Mouse (Mus musculus) lung, embryonic 16.5 days (tissue): Measurements from ENCODE around the gene Cdc20b. TPM values are rescaled to one million over a fixed set of nuclear protein-coding genes. Genes with fewer than 3 reads are reported as not detected.
"Not testable (repeated sequence)": the region's sequence is repeated elsewhere in the genome, so short reads cannot be mapped to it uniquely, and the experiment has no call there.

ENCODE experiments used
- ATAC-seq: fragments of 200-750 bp; cut with Nextera tagmentation; 2 replicates; pipeline ENCODE4 v1.8.0; 2017; ENCODE audit warnings: low read depth, mild to moderate bottlenecking, moderate library complexity
- H3K27ac ChIP-seq: fragments of 300-500 bp; sonication (generic); 2 replicates; pipeline ENCODE4 v1.5.1; 2014; ENCODE audit warnings: mild to moderate bottlenecking, control low read depth, low read length
- H3K27me3 ChIP-seq: fragments of 300-500 bp; sonication (generic); 2 replicates; pipeline ENCODE4 v1.6.1; 2014; ENCODE audit warnings: low read depth, low read length, mixed read lengths; ENCODE audit not compliant: control insufficient read depth, insufficient read depth
- H3K36me3 ChIP-seq: fragments of 300-500 bp; sonication (generic); 2 replicates; pipeline ENCODE4 v1.6.1; 2014; ENCODE audit warnings: low read length; ENCODE audit not compliant: control insufficient read depth, insufficient read depth
- H3K4me1 ChIP-seq: fragments of 300-500 bp; sonication (generic); replicated peaks from 2 replicates; pipeline ENCODE4 v1.6.1; 2014; ENCODE audit warnings: low read length, mixed read lengths; ENCODE audit not compliant: control insufficient read depth, insufficient read depth
- H3K4me2 ChIP-seq: fragments of 300-500 bp; sonication (generic); 2 replicates; pipeline ENCODE4 v1.6.1; 2014; ENCODE audit warnings: low read depth, low read length, control low read depth
- H3K4me3 ChIP-seq: fragments of 300-500 bp; sonication (generic); 2 replicates; pipeline ENCODE4 v1.5.1; 2014; ENCODE audit warnings: mild to moderate bottlenecking, low read length, control low read depth
- H3K9ac ChIP-seq: fragments of 300-500 bp; sonication (generic); 2 replicates; pipeline ENCODE4 v1.6.1; 2014; ENCODE audit warnings: low read length, control low read depth
- H3K9me3 ChIP-seq: fragments of 300-500 bp; sonication (generic); 2 replicates; pipeline ENCODE4 v1.6.1; 2016; ENCODE audit warnings: low read length; ENCODE audit not compliant: control insufficient read depth
- WGBS: fragments of 180-500 bp; shearing (Covaris S2); extraction: QIAGEN DNeasy Blood & Tissue Kit; methylation state at CpG from one replicate; pipeline ENCODE4 v1.1.7; 2014; 5-methylcytosine and 5-hydroxymethylcytosine counted together
- polyA plus RNA-seq: library from polyadenylated mRNA; unstranded; fragments of >200 nt; fragmentation: Nextera tagmentation; extraction: Ambion mirVana; gene quantifications from 2 replicates; pipeline ENCODE4 v1.2.1, GENCODE M21; 2015

Gene Cdc20b
- polyA plus RNA-seq, 1 experiment from 2014 or later: 4.6 TPM

DNA sequence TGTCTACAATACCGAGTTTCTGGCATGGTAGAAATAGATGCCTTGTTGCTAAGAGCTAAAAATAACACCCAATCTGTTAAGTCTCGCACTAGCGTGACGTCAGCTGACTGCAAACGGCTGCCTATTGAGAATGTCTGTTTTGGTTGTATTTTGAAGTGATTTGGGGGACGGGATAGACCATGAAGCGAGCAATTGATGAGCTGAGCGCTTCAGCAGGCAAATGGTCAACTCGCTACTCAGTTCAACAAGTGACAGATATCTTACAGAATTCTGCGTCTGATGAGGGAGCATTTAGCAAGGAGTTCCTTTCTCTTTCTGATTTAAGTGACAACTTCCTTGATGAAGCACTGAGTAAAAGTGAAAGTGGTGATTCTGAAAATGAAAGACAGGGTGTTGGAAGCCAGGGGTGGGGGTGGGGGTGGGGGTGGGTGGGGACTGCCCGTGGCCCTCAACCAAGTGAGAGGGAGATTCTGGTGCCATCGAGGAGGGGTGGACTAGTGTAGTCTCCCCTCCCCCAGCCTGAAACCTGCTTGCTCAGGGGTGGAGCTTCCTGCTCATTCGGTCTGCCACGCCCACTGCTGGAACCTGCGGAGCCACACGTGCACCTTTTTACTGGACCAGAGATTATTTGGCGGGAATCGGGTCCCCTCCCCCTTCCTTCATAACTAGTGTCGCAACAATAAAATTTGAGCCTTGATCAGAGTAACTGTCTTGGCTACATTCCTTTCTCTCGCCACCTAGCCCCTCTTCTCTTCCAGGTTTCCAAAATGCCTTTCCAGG lies 21.5 kb upstream of the Cdc20b start:
- H3K4me1 ChIP-seq, H3K27me3 ChIP-seq, H3K9me3 ChIP-seq, H3K27ac ChIP-seq, H3K36me3 ChIP-seq: not testable (repeated sequence)
- Histone ChIP-seq H3K4me3 (peak overlapping the region; percentile 45), H3K9ac (peak overlapping the region; percentile 48), H3K4me2 (peak overlapping the region; percentile 59)
- 36% methylated on average over 16 of the region's 20 CpGs for WGBS
- ATAC-seq: peak; percentile 60; the same call in 1 of the 2 replicates

DNA sequence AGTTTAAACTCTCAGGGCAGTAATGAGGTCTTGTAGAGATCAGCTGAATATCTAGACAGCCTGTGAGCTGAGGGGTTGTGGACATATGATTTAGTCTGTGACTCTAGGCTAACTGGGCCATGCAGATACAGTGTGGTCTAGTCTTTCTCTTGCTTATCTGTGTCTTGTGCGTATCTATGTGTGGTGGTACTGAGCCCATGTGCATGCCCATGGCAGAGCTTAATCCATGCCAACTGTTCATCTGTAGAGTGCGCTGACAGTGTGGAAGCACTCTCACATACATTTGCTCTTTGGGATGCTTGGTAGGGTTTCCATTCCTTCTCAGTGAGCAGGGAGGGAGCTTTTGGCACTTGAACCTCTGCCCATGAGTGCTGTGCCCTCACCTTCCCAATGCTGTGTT lies 13.4 kb upstream of the Cdc20b start:
- peaks cover 3% of the 10 kb centered on the region; the same call in 1 of the 2 replicates for H3K4me1 ChIP-seq
- H3K9me3 ChIP-seq: no peaks in the 10 kb centered on the region
- 88% methylated on average over 2 of the region's 2 CpGs for WGBS
- ATAC-seq: no peak; the same call in 1 of the 2 replicates
- no peak overlapping the region for H3K9ac ChIP-seq
- no peaks in the 10 kb centered on the region for H3K27me3 ChIP-seq
- H3K36me3 ChIP-seq: no peaks in the 10 kb centered on the region
- no peak overlapping the region for H3K4me2 ChIP-seq
- no peak overlapping the region for H3K4me3 ChIP-seq
- H3K27ac ChIP-seq: no peak overlapping the region

DNA sequence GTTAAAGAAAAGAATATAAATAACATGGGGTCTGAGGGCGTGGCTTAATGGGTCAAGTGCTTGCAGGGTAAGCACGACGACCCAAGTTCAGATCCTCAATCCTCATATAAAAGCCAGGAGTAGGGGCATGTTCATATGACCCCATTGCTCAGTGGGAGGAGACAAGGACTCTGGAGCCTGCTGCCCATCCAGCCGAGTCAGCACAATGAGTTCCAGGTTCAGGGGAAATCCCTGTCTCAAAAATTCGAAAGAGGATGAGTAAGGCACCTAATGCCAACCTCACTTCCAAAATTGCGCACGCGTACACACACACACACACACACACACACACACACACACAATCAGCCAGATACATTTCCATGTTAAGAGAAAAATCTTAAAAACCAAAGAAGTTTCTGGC lies 12.4 kb upstream of the Cdc20b start:
- Histone ChIP-seq H3K9ac (no peak overlapping the region), H3K9me3 (no peaks in the 10 kb centered on the region), H3K4me2 (no peak overlapping the region), H3K27ac (peak overlapping the region; percentile 78), H3K4me1 (peaks cover 3% of the 10 kb centered on the region; the same call in 1 of the 2 replicates), H3K27me3 (no peaks in the 10 kb centered on the region), H3K4me3 (no peak overlapping the region), H3K36me3 (no peaks in the 10 kb centered on the region)
- WGBS: 62% methylated on average over 8 of the region's 8 CpGs
- ATAC-seq: no peak

DNA sequence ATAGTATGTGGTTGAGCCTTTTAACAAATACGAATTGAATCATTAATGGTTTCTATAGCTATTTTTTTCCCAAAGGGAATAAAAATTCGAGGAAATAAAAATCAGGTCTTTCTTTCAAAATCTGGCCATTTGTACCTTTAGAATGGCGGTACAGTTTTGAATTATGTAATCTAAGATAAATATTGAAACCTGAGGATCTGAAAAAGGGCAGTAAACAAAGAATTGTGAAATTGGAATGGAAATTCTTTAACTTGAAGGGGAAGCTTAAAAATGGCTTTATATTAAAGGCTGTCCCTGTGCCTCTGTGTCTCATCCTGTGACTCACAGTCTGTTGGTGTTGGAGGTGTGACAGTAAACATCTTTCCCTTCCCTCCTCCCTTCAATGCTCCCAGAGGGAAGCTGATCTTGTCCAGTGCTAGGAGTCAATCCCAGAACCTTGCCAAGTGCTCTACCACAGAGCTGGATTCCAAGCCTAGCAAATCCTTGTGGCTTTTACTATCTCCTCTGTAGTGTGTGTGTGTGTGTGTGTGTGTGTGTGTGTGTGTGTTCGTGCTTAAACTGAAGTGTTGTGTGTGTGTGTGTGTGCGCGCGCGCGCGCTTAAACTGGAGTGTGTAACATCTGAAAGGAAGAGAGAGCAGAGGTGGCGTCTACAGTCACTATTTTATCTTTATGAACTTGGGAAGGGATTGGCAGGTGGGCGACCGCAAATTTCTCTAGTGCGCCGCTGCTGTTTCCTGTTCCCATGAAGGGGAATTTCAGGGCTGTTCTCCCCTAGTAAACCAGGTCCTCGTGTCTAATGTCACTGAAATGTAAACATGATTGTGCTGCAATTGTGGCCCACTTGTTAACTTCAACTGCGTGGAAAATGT lies 11.4 kb upstream of the Cdc20b start:
- Histone ChIP-seq H3K9me3 (no peaks in the 10 kb centered on the region), H3K27me3 (no peaks in the 10 kb centered on the region), H3K36me3 (no peaks in the 10 kb centered on the region), H3K4me1 (peaks cover 3% of the 10 kb centered on the region; the same call in 1 of the 2 replicates), H3K9ac (0 out of 2 replicates have a peak overlapping the region, but pooled peaks have one; percentile 11), H3K4me2 (no peak overlapping the region), H3K4me3 (no peak overlapping the region), H3K27ac (peak overlapping the region; percentile 83)
- ATAC-seq: peak; percentile 48
- WGBS: 55% methylated on average over 17 of the region's 17 CpGs

DNA sequence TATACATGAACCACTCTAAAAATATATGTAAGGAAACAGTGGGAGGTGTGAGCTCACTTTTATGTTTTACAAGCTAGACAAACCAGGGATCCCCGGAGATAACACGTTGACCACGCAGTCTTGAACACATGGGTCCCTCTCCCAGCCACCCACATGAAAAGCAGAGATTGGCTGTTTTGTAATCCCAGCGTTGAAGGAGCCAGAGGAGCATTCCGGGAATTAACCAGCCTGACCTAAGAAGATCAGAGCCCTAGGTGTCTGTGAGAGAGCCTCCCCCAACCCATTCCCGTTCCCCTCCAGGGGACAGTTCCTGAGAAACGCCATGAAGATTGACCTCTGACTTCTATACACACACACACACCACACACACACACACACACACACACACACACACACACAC lies 3.6 kb upstream of the Cdc20b start:
- WGBS: 1% methylated on average over 7 of the region's 7 CpGs
- peaks cover 27% of the 10 kb centered on the region for H3K27me3 ChIP-seq
- no peaks in the 10 kb centered on the region for H3K36me3 ChIP-seq
- no peak for ATAC-seq
- peak overlapping the region; percentile 68 for H3K9ac ChIP-seq
- H3K4me1 ChIP-seq: peaks cover 23% of the 10 kb centered on the region
- H3K4me2 ChIP-seq: peak overlapping the region; percentile 98
- peak overlapping the region; percentile 60 for H3K4me3 ChIP-seq
- no peak overlapping the region for H3K27ac ChIP-seq
- no peaks in the 10 kb centered on the region for H3K9me3 ChIP-seq

DNA sequence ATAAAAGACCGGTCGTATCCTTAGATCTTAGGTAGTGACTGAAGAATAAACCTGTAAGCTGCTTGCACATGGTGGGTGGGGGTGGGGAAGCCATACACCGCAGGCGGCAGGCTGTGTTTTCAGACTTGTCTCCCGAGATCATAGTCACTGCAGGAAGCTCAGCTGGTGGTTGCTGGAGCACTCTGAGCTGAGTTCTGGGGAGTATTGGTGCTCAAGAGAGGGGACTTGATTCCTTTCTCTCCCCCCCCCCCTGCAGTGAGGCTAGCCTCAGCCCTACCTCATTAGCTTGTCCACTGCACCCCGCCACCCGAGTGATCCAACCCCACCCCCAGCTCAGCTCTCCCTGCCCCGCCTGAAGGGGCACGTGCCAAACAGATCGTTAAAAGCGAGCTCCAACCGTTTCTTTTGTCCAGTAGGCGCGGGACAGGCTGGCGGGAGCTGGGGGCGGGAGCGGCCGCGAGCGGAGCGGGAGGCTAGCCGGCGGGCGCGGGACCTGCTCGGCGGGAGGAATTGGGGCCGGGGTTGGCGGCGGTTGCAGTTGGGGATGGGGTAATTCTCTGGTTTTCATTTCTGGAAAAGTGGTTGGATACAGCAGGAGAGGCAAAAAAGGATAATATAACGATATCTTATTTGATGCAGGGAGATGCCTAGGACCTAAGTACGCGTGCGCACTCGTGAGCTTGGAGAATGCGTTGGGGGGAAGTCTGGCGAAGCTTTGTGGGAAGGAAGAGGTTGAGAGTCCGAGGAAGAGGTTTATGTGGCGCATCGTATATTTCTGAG lies 2.9 kb upstream of the Cdc20b start:
- peaks cover 23% of the 10 kb centered on the region for H3K4me1 ChIP-seq
- H3K36me3 ChIP-seq: no peaks in the 10 kb centered on the region
- H3K27me3 ChIP-seq: peaks cover 27% of the 10 kb centered on the region
- ATAC-seq: peak; percentile 66
- no peak overlapping the region for H3K27ac ChIP-seq
- H3K4me3 ChIP-seq: peak overlapping the region; percentile 60
- H3K9ac ChIP-seq: peak overlapping the region; percentile 68
- H3K9me3 ChIP-seq: no peaks in the 10 kb centered on the region
- peak overlapping the region; percentile 98 for H3K4me2 ChIP-seq
- WGBS: under 1% methylated on average over 38 of the region's 40 CpGs

DNA sequence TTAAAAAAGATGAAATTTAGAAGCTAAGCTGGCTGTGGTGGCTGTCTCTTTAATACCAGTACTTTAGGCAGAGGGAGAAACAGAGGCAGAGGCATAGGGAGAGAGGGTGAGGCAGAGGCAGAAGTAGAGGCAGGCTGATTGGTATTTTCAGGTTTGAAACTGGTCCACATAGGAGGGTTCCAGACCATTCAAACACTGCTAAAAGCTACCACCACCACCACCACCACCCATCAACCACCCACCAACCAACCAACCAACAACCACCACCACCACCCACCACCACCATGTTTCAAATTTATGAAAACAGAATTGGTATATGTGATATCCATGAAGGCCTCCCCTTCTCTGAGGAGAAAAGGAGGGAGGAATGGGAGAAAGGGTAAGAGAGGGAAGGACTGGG lies 2.1 kb upstream of the Cdc20b start:
- no peak overlapping the region for H3K9ac ChIP-seq
- peaks cover 23% of the 10 kb centered on the region for H3K4me1 ChIP-seq
- H3K9me3 ChIP-seq: no peaks in the 10 kb centered on the region
- no peak overlapping the region for H3K4me3 ChIP-seq
- H3K27ac ChIP-seq: no peak overlapping the region
- no peak for ATAC-seq
- no peaks in the 10 kb centered on the region for H3K36me3 ChIP-seq
- H3K4me2 ChIP-seq: no peak overlapping the region
- H3K27me3 ChIP-seq: peaks cover 27% of the 10 kb centered on the region

DNA sequence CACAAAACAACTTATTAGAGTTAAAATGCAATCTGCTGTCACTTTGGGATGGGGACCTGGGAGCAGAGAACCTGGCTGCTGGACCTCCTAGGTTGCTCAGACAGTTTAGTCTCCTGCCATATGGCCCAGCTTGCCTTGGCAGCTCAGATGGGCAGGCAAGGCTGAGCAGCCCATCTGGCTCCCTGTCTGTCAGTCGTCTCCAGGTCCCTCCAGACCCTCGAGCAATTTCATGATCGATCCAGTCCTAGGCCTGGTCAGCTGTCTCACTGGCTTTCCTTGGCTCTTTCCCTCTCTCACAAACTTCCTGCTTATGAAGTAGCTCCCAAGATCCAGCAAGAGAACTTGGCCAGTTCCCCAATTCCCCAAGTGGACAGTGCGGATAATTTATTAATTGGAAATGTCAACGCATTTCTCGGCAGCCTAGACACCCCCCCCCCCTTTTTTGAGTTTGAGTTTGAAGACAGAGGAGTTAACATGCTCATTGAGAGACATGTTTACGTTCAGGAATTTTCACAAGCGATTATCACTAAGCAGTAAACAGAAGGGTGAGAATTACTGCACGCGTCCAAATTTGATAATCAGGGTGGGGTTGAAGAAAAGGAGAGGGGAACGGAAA lies 532 bp upstream of the Cdc20b start:
- H3K9ac ChIP-seq: peak overlapping the region; percentile 70
- H3K4me1 ChIP-seq: peaks cover 23% of the 10 kb centered on the region
- no peak overlapping the region for H3K27ac ChIP-seq
- no peaks in the 10 kb centered on the region for H3K36me3 ChIP-seq
- H3K9me3 ChIP-seq: no peaks in the 10 kb centered on the region
- no peak for ATAC-seq
- peak overlapping the region; percentile 99 for H3K4me2 ChIP-seq
- peak overlapping the region; percentile 64 for H3K4me3 ChIP-seq
- peaks cover 27% of the 10 kb centered on the region for H3K27me3 ChIP-seq
- WGBS: 1% methylated on average over 11 of the region's 11 CpGs
